Mouse (Mus musculus): Measurements from ENCODE around the gene Brd3os.

The Brd3os gene

DNA sequence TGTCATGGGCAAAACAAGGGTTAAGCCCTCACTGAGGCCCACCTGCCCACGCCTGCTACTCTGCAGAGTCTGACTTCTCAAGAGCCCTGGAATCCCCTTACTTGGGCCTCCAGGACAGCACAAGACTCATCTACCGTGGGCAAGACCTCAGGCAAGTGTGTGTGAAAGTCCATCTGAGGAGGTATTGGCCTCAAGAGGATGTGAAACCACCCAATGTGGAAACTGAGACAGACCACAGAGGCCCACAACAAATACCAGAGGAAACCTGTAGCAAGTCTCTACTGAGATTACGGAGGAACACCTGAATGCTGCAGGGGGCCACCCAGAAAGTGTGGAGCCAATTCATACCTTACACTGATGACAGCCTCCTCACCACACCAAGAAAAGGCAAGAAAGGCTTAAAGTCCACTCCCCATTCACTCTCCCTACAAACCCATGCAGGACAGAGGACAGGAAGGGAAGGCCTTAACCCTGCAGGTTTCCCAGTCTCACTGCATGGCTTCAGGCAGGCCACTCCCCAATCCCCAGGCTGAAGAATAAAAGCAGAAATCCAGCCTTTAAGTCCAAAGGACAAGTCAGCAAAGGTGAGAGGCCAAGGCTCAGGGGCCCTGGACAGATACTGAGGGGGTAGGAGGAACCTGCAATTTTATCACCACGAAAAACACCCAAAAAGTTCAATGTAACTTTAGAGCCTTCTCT is 27.3 kb downstream of the Brd3os start:
- DNase-seq (ENCODE audit: low read depth, low spot score) = no peak

- DNase-seq (ENCODE audit: low read depth, low spot score) = no peak
Observed at GRCm38 (mm10) chr2:27469991-27470355, 27.8 kb downstream of the Brd3os start.

DNA sequence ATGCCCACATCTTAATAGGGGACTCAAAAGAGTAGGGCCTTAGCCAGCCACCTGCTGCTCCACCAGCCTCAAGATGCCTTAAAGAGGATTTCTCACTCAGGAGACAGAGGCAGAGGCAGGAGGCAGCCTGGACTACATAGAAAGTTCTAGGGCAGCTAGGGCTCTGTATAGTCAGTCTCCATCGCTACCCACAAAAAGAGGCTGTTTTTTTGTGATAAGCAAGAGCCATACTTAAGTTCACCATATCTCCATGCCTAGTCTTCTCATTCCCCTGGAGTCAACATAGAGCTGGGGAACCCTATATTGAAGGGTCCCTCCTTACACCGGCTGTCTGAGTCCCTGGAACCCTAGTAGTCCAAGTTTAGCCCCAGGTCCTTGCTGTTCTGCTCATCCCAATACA is 28.4 kb downstream of the Brd3os start:
- no peak for DNase-seq (ENCODE audit: low read depth, low spot score)

- no peak for DNase-seq (ENCODE audit: low read depth, low spot score)
Observed at GRCm38 (mm10) chr2:27471170-27471584, 29.1 kb downstream of the Brd3os start.

- DNase-seq (ENCODE audit: low read depth, low spot score) = no peak
Observed at GRCm38 (mm10) chr2:27473061-27473765, 31.1 kb downstream of the Brd3os start.

DNA sequence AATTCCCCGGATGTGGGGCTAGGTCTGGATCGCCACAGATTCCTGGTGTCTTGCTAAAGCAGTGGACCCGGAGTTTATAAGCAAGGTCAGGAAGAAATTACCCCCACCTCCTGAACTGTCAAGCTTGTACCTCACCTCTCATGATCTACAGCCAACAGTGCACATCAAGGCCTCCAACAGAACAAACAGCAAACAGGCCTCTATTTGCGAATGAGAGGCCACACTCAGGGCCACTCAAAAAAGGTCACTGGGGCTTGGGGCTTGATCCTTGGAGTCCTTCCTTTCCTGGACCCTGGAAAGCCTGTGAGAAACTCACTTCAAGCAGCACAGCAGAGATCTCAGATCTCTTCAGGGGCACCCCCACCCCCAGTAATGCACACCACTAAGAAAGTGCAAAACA is 31.8 kb downstream of the Brd3os start:
- no peak for DNase-seq (ENCODE audit: low read depth, low spot score)

DNA sequence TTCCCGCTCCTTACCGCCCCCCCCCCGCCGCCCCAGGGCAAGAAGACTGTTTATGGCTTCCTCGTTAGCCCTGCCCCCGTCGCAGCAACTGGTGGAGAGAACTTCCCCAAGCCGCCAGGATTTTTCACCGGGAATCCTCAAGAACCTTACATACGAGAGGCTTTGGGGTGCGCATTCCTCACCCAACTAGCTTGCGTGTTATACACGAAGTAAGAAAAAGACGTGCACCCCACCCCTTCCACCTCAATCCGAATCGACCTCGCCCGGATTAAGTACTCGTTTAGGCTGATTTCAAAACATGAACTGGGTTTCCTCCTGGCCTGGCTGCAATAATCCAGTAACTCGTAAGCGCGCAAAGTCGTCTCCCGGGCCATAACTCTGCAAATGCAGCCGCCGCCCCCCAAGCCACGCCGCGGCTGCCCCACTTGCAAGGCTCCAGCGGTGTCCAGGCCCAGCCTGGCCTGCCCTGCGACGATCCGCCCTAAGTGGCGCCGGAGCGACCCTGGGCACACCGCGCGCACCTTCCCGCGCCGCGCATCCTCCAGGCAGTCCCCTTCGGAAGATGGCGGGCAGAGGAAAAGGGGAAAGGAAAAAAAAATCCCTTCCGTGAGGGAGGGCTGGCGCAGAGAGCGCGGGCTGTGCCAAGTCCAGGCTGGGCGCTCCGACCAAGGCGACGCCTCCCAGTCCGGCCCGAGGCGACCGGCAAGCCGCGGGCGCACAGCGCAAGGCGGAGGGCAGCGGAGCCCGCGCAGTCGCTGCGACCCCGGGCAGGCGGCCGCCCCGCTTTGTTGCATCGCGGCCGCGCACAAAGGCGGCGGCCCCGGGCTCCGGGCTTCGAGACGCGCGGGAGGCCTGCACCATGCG is 32.7 kb downstream of the Brd3os start:
- DNase-seq (ENCODE audit: low read depth, low spot score) = no peak

DNA sequence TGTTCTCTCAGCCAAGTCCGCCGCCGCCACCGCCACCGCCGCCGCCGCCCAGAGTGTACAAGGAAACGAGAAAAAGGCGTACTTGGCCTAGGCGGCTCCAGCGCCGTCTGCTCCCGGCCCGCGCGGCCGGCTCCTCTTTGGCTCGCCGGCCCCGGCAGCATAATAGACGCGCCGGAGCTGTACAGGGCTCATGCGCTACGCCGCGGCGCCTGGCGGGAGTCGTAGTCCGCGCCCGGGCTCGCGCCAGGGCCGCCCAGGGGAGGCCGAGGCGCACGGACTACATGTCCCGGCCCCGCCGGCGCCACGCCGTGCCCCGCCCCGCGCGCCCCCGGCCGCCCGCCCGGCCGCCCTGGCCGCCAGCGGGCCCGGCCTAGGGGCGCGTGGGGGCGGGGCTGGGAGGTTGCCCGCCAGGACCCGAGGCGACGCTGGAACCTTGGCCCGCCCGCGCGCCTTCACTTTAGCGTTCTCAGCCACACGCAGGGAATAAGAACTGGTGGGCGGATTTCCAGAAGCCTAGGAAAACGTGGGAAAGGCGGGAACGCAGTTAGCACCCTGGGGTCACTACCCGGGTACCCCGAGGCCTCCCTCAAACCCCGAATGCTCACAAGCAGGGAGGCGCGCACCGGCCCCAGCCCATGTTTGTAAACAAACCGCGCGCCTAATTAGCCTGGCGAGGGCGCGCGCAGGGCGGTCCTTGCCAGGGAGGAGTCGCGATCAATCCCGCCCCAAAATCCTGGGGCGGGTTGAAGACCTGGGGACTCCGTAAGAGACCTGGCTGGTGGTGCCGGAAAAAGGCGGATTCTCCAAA is 33.6 kb downstream of the Brd3os start:
- DNase-seq (ENCODE audit: low read depth, low spot score) = peak; percentile 61

DNA sequence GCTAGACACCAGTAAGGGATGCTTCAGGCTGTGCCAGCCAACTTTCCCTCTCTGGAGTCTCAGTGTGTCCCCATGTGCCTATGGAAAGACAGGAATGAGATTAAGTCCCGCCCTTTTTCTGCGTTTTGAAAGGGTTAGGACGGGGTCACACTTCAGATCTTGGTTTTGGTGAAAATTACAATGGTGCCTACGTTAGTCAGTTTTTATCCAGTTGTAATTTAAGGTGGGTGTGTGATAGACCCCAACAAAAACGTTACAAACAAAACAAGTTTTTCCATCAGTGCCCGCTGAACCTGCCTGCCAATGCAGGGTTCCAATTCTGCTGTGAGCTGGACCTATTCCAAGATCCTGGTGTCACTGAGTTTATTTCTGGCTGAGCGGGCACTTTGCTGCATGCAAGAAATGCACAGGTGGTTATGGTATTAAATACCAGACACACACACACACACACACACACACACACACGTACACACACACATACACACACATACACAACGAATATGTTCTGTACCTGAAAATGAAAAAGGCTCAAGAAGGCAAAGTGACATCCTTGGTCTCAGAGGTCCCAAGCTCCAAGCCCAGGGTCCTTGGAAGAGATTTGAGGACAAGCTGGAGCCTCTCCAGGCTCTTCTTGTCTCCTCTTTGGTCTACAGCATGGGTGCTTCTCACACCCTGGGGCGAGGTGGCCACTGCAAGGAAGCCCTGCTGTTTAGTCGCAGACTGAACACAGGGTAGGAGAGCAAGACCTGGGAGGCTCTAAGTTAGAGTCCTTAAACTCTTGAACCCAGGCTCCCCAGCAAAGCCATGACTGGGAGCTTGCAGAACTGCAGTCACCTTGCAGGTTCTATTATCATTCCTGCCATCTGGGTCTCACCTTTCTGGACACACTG is 34.4 kb downstream of the Brd3os start:
- no peak for DNase-seq (ENCODE audit: low read depth, low spot score)

- DNase-seq (ENCODE audit: low read depth, low spot score) = no peak
Observed at GRCm38 (mm10) chr2:27479821-27480220, 37.7 kb downstream of the Brd3os start.

GRCm38 (mm10) chr2:27480367-27480766 is 38.2 kb downstream of the Brd3os start:
- no peak for DNase-seq (ENCODE audit: low read depth, low spot score)

- no peak for DNase-seq (ENCODE audit: low read depth, low spot score)
Observed at GRCm38 (mm10) chr2:27482265-27482861, 40.2 kb downstream of the Brd3os start.

DNA sequence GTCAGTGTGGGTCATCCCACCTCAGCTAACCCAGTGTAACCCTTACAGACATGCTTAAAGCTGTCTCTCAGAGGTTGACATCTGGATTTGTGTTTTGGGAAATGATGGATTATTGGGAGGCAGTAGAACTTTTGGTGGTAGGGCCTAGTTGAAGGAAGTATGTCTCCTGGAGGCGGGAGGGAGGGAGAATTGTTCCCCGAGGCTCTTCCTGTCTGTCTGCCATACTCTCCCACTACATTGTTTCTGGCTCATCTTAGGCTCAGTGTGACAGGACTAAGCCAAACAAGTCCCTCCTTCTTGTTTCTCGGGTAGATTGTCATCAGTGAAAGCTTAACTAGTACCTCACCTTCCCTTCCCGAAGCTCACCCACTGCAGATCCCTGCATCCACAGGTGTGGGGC is 44.6 kb downstream of the Brd3os start:
- no peak for DNase-seq (ENCODE audit: low read depth, low spot score)

GRCm38 (mm10) chr2:27487336-27488049 is 45.4 kb downstream of the Brd3os start:
- DNase-seq (ENCODE audit: low read depth, low spot score) = no peak

GRCm38 (mm10) chr2:27488362-27488761 is 46.2 kb downstream of the Brd3os start:
- no peak for DNase-seq (ENCODE audit: low read depth, low spot score)

- DNase-seq (ENCODE audit: low read depth, low spot score) = no peak
Observed at GRCm38 (mm10) chr2:27490939-27491338, 48.8 kb downstream of the Brd3os start.
